Mouse (Mus musculus): ENCODE results near the gene Smim4.

- TF ChIP-seq CTCF (IDR thresholded peaks at IDR 0.05) (no peak), EP300 (IDR thresholded peaks at IDR 0.05) (no peak)
Measured at GRCm38 (mm10) chr14:31136411-31137280, 7.9 kb upstream of the Smim4 start.
